Mouse (Mus musculus) liver, adult 2 months (tissue): Measurements from ENCODE around the gene Otog.

Experiments
- CTCF ChIP-seq: fragments of 200-500 bp; IDR thresholded peaks from 2 replicates; pipeline ENCODE4 v1.5.1; 2011; ENCODE audit warnings: low read depth, low read length, control low read depth
- POLR2A ChIP-seq: fragments of 200-500 bp; IDR thresholded peaks from 2 replicates; pipeline ENCODE4 v1.6.1; 2011; ENCODE audit warnings: low read length, control low read depth; ENCODE audit not compliant: insufficient read depth; ENCODE audit errors: extremely low read depth

DNA sequence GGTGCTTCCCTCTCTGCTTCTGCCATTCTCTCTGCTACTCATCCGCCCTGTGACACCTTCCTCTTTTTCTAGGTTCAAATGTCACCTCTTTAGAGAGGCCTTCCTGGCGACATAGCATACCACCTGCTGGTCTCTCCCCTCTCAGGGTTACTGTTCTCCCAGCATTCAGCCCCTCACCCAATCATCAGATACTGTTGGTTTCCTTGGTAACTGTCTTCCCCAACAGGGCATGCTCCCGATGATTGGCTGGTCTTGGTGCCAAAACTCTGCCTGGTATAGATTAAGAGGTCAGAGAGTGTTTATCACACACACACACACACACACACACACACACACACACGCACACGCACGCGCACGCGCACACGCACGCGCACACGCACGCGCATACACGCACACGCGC is 4.8 kb upstream of the Otog start:
- TF ChIP-seq POLR2A (no peak), CTCF (no peak)
